Mouse (Mus musculus): Measurements from ENCODE around the gene 1700018B08Rik.

- TF ChIP-seq CTCF (IDR thresholded peaks at IDR 0.05; ENCODE audit: control insufficient read depth, insufficient read depth, low read length) = no peak
- no peak for TF ChIP-seq POLR2A (IDR thresholded peaks at IDR 0.05; ENCODE audit: borderline replicate concordance, control insufficient read depth, low read depth, low read length)
These were observed 16.4 kb downstream of the 1700018B08Rik start for GRCm38 (mm10) chr8:121527751-121528150.
